Mouse (Mus musculus) lung, postnatal 0 days (tissue): ENCODE measurements around the gene Sbk3. TPM values are rescaled to one million over a fixed set of nuclear protein-coding genes. Genes with fewer than 3 reads are reported as not detected.

Experiments used
- ATAC-seq: fragments of 200-750 bp; cut with Nextera tagmentation; 2 replicates; pipeline ENCODE4 v1.8.0; 2017; ENCODE audit warnings: moderate library complexity
- DNase-seq: peaks from one replicate; pipeline ENCODE4 v3.0.0-alpha.2; 2016; ENCODE audit warnings: low spot score
- H3K27ac ChIP-seq: fragments of 300-500 bp; sonication (generic); 2 replicates; pipeline ENCODE4 v1.5.1; 2014; ENCODE audit warnings: antibody characterized with exemption, mild to moderate bottlenecking, low read length, mixed read lengths
- H3K27me3 ChIP-seq: fragments of 300-500 bp; sonication (generic); replicated peaks from 2 replicates; pipeline ENCODE4 v1.6.1; 2014; ENCODE audit warnings: low read length, mixed read lengths; ENCODE audit not compliant: insufficient read depth
- H3K36me3 ChIP-seq: fragments of 300-500 bp; sonication (generic); 2 replicates; pipeline ENCODE4 v1.6.1; 2014; ENCODE audit warnings: low read length, mixed read lengths; ENCODE audit not compliant: insufficient read depth
- H3K4me1 ChIP-seq: fragments of 300-500 bp; sonication (generic); 2 replicates; pipeline ENCODE4 v1.6.1; 2014; ENCODE audit warnings: antibody characterized with exemption, low read depth, low read length, mixed read lengths; ENCODE audit not compliant: insufficient read depth
- H3K4me2 ChIP-seq: fragments of 300-500 bp; sonication (generic); replicated peaks from 2 replicates; pipeline ENCODE4 v1.6.1; 2014; ENCODE audit warnings: low read depth, mild to moderate bottlenecking, low read length, moderate library complexity, mixed read lengths
- H3K4me3 ChIP-seq: fragments of 300-500 bp; sonication (generic); 2 replicates; pipeline ENCODE4 v1.5.1; 2014; ENCODE audit warnings: low read depth, low read length
- H3K9ac ChIP-seq: fragments of 300-500 bp; sonication (generic); replicated peaks from 2 replicates; pipeline ENCODE4 v1.6.1; 2014; ENCODE audit warnings: low read depth, mild to moderate bottlenecking
- H3K9me3 ChIP-seq: fragments of 300-500 bp; sonication (generic); 2 replicates; pipeline ENCODE4 v1.6.1; 2016; ENCODE audit warnings: low read length, mixed read lengths
- CTCF ChIP-seq: IDR thresholded peaks from 2 replicates; pipeline ENCODE4 v1.5.1; 2016; ENCODE audit warnings: antibody characterized with exemption, mild to moderate bottlenecking
- EP300 ChIP-seq: IDR thresholded peaks from 2 replicates; pipeline ENCODE4 v1.6.1; 2016; ENCODE audit warnings: antibody characterized with exemption, mild to moderate bottlenecking, control low read depth
- WGBS: fragments of 180-500 bp; shearing (Covaris S2); extraction: QIAGEN DNeasy Blood & Tissue Kit; methylation state at CpG from one replicate; pipeline ENCODE4 v1.1.7; 2014; 5-methylcytosine and 5-hydroxymethylcytosine counted together
- polyA plus RNA-seq: library from polyadenylated mRNA; unstranded; fragments of >200 nt; fragmentation: Nextera tagmentation; extraction: Ambion mirVana; gene quantifications from 2 replicates; pipeline ENCODE4 v1.2.1, GENCODE M21; 2015

Gene Sbk3
- polyA plus RNA-seq, 1 experiment from 2014 or later = 0.37 TPM

DNA sequence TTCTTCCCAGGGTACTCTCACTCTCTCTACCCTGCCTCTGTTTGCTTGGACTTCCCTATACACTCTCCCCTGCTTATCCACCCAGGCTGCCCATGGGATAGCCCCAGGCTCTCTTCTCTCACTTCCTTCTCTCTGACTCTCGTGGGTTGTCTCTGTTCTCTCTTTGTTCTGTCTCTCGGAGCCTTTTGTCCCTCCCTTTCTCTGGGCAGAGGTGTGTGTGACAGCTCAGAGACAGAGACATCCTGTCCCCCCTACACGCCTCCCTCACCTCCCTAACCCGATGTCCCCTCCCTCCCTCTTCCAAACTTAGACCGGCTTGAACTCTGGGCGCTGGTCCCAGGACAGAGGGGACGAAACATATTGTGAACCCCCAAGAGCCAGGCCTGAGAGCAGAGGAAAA lies 742 bp upstream of the Sbk3 start:
- Histone ChIP-seq H3K27ac (peak overlapping the region; percentile 84), H3K9me3 (no peaks in the 10 kb centered on the region), H3K9ac (no peak overlapping the region), H3K4me3 (no peak overlapping the region), H3K4me2 (no peak overlapping the region), H3K27me3 (no peaks in the 10 kb centered on the region), H3K36me3 (no peaks in the 10 kb centered on the region), H3K4me1 (no peaks in the 10 kb centered on the region)
- WGBS = 13% methylated on average over 7 of the region's 7 CpGs
- DNase-seq (peak; percentile 88), ATAC-seq (peak; percentile 85)
- TF ChIP-seq CTCF (no peak), EP300 (peak; percentile 71)

DNA sequence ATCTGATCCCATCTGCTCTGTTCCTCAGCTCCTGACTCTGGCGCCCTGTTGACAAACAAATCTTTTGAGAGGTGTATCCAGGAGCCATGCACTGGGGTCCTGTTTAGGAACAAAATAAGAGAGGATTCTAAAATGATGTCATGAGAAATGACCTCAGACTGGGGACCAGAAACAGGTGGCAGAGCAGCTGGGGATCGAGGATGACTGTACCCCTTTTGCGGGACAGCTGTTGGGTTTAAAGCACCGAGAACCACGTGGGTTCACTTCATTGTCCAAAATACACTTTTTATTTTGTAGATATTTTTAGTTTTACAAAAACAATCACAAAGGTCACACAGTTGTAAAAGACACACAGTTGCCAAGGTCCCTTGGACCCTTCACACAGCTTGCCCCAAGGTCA lies 6.0 kb downstream of the Sbk3 start:
- DNase-seq (no peak), ATAC-seq (no peak)
- no peak overlapping the region for H3K4me2 ChIP-seq
- H3K9ac ChIP-seq = no peak overlapping the region
- no peaks in the 10 kb centered on the region for H3K36me3 ChIP-seq
- no peaks in the 10 kb centered on the region for H3K4me1 ChIP-seq
- H3K27ac ChIP-seq = no peak overlapping the region
- no peak for TF ChIP-seq EP300
- TF ChIP-seq CTCF = no peak
- no peak overlapping the region for H3K4me3 ChIP-seq
- WGBS = 76% methylated on average over 5 of the region's 5 CpGs
- no peaks in the 10 kb centered on the region for H3K27me3 ChIP-seq
- no peaks in the 10 kb centered on the region for H3K9me3 ChIP-seq

DNA sequence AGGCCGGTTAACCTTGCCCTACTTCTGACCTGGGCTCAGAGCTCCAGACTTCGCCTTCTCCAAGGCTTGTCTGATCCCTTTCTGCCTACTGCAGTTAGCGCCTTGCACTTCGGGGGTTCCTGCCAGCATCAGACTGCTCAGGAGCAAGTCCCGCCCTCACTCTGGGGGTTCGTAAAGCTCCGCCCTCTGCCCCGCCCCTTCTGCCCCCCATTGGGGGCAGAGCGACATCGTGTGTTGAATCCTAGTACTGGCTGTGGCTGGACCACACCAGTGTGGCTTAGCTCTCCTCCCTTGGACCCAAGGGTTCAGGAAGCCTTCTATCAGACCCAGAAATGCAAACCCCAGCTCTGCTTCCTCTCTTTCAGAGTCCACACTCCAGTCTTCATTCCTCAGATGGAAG lies 6.7 kb downstream of the Sbk3 start, which contains the start of gene Sbk2:
Gene Sbk2 (minus strand): TSS at position 135 of the 400 bp plus-strand sequence.
- ATAC-seq (peak; percentile 96), DNase-seq (peak; percentile 85)
- WGBS = 3% methylated on average over 10 of the region's 10 CpGs
- no peak within 1 kb of the TSS for H3K27ac ChIP-seq
- H3K27me3 ChIP-seq = no peaks in the 10 kb centered on the region
- no peaks in the 10 kb centered on the region for H3K4me1 ChIP-seq
- H3K9me3 ChIP-seq = no peaks in the 10 kb centered on the region
- H3K4me2 ChIP-seq = no peak within 1 kb of the TSS
- H3K9ac ChIP-seq = no peak within 1 kb of the TSS
- no peak within 1 kb of the TSS for H3K4me3 ChIP-seq
- TF ChIP-seq EP300 (no peak), CTCF (peak; percentile 85)
- H3K36me3 ChIP-seq = no peaks in the 10 kb centered on the region

DNA sequence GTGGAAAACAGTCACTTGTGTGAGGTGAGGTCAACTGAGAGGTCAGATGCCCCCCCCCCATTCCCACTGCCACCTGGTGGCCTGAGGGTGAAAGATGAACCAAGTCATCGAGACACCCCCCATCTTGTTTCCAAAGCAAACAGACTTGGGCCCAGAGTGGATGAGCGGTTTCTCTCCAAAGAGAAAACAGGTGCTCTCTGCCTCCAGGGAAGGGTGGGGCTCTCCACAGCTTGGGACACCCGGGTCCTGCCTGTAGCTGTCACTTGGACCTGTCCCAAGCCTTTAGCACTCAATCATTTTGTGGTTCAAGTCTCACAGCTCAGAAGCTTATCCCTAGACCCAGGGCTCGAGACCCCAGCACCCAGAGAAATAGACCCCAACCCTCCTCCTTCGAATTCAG lies 7.4 kb downstream of the Sbk3 start:
- no peak for DNase-seq
- Histone ChIP-seq H3K9ac (no peak overlapping the region), H3K9me3 (no peaks in the 10 kb centered on the region), H3K4me1 (no peaks in the 10 kb centered on the region), H3K4me2 (no peak overlapping the region), H3K36me3 (no peaks in the 10 kb centered on the region), H3K4me3 (no peak overlapping the region), H3K27ac (no peak overlapping the region), H3K27me3 (no peaks in the 10 kb centered on the region)
- no peak; the same call in 1 of the 2 replicates for ATAC-seq
- TF ChIP-seq CTCF = no peak; the same call in 1 of the 2 replicates
- no peak for TF ChIP-seq EP300
- WGBS = 60% methylated on average over 5 of the region's 5 CpGs

DNA sequence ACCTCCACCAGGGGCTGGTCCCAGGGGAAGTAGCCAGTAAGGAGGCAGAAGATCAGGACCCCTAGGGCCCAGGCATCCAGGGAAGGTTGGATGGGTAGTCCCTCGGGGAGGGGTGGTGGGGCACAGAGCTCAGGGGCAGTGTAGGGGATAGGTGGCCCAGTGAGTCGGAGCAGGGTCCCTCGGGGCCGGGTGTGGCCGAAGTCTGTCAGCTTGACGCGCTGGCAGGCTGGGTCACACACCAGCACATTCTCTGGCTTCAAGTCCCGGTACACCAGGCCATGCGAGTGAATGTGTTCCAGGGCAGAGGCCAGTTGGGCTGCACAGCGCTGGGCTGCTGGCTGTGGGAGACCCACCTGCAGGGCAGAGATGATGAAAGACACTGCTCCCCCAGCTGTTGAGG lies 13.6 kb downstream of the Sbk3 start:
- Histone ChIP-seq H3K36me3 (no peaks in the 10 kb centered on the region), H3K9ac (no peak overlapping the region), H3K4me1 (no peaks in the 10 kb centered on the region), H3K9me3 (no peaks in the 10 kb centered on the region), H3K27ac (no peak overlapping the region), H3K4me3 (no peak overlapping the region), H3K27me3 (no peaks in the 10 kb centered on the region), H3K4me2 (no peak overlapping the region)
- DNase-seq (no peak), ATAC-seq (no peak)
- 79% methylated on average over 10 of the region's 10 CpGs for WGBS
- no peak for TF ChIP-seq EP300

DNA sequence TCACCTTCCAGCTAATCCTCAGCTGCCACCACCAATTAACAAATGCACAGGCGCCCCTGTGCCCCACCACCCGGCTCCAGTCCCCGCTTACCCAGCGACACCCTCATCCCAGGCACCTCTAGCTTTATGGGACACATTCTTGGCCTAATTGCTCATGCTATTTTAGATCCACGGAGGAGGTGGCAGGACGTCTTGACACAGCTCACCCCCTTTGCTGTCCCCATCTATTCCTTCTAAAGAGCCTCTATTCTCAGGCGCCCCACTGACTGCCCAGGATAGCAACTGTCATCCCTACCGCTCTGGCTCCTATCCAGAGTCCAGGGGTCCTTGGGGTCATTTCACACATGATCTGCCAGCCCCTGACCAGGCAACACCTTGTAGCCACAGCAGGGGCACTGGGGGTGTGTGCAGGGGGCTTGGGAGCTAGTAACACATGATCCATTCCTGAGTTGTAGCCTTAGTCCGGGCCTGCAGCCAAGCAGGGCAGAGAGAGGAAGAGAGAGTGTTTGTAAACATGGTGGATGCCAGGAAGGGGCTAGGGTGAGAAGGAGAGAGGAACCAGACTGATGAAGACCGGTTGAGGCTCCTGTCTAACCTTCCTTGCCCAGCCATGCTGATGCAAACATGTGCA lies 17.0 kb downstream of the Sbk3 start:
- no peaks in the 10 kb centered on the region for H3K4me1 ChIP-seq
- no peak overlapping the region for H3K27ac ChIP-seq
- DNase-seq (peak; percentile 40), ATAC-seq (peak; percentile 58)
- no peak overlapping the region for H3K9ac ChIP-seq
- H3K4me3 ChIP-seq = no peak overlapping the region
- 12% methylated on average over 10 of the region's 10 CpGs for WGBS
- H3K9me3 ChIP-seq = no peaks in the 10 kb centered on the region
- no peaks in the 10 kb centered on the region for H3K27me3 ChIP-seq
- no peak overlapping the region for H3K4me2 ChIP-seq
- TF ChIP-seq EP300 = no peak
- TF ChIP-seq CTCF = no peak
- H3K36me3 ChIP-seq = no peaks in the 10 kb centered on the region
